Mouse (Mus musculus): ENCODE results near the gene Srebf2.

Srebf2 gene

DNA sequence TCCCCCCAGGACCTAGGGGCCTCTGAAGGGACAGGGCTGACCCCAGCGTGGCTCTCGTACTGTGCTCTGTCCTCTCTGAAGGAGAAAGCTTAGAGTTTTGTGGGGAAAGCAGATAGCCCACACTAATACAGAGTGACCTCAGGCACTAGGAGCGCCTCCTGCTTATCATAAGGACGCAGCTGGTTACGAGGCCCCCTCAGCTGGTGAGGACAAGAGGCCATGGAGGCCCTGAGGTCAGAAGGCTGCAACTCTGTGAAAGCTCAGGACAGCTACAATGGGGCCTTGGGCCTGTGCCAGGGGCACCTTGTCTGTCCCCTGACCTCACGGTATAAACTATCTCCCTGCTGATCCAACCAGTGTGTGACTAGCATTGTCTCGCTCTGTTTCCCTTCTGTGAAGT, 37.2 kb downstream of the Srebf2 start:
- DNase-seq, result no peak

DNA sequence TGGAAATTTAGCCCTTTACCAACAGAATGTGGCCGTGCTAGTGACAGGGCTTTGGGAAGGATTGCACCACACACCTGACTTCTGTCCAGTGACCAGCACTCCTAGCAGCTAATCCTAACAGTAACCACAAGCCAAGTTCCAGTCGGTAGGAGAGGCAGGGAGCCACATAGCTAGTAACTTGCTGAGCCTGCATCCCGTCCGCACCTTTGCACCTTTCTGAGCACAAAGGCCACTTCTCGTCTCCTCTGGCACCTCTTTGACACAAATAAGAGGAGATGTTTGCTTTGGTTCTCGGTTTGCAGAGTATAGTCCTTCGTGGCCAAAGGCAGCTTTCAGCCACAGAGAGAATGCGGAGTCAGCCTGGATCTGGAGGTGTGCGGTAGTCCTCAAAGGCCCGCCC, 37.7 kb downstream of the Srebf2 start:
- no peak for DNase-seq

DNA sequence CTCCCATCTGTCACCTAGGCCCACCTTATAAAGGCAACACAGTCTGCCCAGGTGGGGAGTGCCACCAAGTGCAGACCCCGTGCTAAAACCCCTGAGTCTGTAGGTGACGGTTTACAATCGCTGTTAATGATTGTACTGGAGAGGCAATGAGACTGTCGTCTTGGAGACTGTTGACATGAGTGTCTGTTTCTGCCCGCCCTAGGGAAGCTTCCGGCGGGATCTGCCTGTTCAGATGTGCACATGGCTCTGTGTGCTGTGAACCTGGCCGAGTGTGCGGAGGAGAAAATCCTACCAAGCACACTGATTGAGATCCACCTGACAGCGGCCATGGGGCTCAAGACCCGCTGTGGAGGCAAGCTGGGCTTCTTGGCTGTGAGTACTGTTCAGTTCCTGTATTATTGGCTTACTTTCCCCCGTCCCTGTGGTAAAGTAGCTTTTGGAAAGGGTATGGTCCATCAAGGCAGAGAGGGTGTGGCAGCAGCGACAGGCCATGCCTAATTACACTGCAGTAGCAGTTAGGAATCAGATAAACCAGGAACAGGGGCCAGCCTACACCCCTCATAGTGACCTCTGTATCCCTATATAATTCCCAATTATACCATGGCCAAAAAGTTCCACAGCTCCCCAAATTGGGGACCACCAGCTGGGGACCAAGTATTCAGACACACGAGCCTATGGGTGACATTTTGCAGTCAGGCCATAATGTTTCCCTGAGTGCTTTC, 38.2 kb downstream of the Srebf2 start:
- no peak for DNase-seq

GRCm38 (mm10) chr15:82186131-82186530, 39.1 kb downstream of the Srebf2 start:
- no peak for DNase-seq

- DNase-seq, result no peak
Observed at GRCm38 (mm10) chr15:82186931-82187330, 40.0 kb downstream of the Srebf2 start.

DNA sequence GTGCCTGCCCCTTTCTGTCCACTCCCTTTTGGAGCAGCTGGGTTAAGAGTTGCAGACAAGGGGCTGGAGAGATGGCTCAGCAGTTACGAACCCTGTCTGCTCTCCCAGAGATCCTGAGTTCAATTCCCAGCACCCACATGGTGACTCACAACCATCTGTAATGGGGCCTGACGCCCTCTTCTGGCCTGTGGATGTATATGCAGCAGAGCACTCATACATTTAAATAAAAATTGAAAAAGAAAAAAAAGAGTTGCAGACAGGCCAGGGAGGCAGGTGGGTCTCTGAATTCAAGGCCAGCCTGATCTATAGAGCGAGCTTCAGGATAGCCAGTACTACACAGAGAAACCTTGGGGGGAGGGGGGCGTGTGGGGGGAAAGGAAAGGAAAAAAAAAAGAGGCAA, 40.4 kb downstream of the Srebf2 start:
- DNase-seq, result no peak

GRCm38 (mm10) chr15:82187924-82188323, 40.9 kb downstream of the Srebf2 start:
- DNase-seq, result no peak

- no peak for DNase-seq
Observed at GRCm38 (mm10) chr15:82188481-82189240, 41.7 kb downstream of the Srebf2 start.

DNA sequence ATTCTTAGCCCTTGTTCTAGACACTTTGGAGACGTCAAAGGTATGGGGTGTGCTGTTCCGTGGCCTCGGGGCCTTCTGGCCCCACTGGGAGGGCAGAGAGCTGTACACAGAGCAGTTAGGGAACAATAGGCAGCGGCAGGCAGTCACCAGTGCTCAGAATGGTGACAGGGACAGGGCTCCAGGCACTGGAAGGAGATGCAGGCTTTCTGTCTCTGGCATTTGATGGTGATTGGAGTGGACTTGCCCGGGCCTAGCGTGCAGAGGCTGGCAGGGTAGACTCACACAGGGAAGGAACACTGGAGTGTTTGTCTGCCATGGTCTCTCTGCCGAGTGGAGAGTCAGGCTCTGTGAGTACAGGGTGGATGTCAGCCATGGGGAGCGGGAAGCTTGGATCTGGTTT, 45.6 kb downstream of the Srebf2 start:
- DNase-seq, result no peak

- DNase-seq, result peak; percentile 65
Observed at GRCm38 (mm10) chr15:82196300-82196699, 49.3 kb downstream of the Srebf2 start.

- DNase-seq, result no peak
Observed at GRCm38 (mm10) chr15:82197246-82197750, 50.3 kb downstream of the Srebf2 start.

DNA sequence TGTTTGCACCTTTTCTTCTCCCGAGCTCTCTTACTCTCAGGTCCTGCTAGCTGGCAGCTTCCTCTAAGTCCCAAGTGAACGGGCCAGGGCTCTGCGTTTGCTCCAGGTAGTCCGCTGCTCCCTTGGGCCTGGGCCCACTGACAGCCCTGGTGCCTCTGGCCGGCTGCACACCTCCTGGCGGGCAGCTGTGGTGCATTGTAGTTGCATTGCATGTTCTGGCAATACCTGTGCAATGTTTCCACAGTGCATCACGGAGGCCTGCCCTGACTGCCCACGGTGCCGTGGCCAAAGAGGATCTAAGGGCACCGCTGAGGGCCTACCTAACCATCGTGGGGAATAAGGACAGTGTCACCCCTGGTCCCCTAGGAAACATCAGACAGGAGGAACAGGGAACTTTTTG, 51.0 kb downstream of the Srebf2 start:
- no peak for DNase-seq

GRCm38 (mm10) chr15:82198342-82198741, 51.4 kb downstream of the Srebf2 start:
- DNase-seq, result no peak

DNA sequence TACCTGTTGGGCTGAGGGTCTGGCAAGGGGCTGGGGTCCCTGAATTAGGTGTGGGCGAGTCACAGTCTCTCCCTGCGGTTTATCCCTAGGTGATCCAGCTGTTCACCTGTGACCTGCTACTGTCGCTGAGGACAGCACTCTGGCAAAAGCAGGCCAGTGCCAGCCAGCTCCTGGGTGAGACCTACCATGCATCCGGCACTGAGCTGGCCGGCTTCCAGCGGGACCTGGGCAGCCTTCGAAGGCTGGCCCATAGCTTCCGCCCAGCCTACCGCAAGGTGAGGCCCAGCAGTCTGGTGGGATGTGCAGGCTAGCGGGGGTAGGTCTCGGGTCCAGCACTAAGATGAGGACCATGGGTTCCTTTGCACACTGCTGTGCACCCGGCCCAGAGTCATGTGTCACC, 52.6 kb downstream of the Srebf2 start:
- DNase-seq, result no peak

GRCm38 (mm10) chr15:82202086-82202485, 55.1 kb downstream of the Srebf2 start:
- DNase-seq, result no peak

- peak; percentile 59 for DNase-seq
Observed at GRCm38 (mm10) chr15:82203090-82203489, 56.1 kb downstream of the Srebf2 start.

GRCm38 (mm10) chr15:82203611-82204351, 56.8 kb downstream of the Srebf2 start:
- DNase-seq, result peak; percentile 86

GRCm38 (mm10) chr15:82204680-82205371, 57.8 kb downstream of the Srebf2 start:
- DNase-seq, result peak; percentile 60

GRCm38 (mm10) chr15:82206365-82207104, 59.6 kb downstream of the Srebf2 start:
- DNase-seq, result peak; percentile 96

DNA sequence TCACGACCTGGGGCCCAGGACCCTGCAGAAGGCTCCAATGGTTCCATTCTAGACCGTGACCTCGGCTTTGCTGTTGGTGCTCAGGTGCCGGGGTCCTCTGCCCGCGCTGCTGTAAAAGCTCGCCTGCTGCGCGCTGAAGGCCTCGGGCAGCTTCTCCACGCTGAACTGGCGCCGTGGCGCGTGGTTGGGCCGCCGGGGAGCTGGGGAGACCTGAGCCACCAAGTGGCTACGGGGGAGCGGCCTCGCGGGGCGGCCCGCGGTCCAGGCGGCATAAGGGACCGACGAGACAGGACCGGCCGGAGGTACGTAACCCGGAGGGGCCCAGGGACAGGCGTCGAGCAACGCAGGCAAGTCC, 60.1 kb downstream of the Srebf2 start:
- DNase-seq, result no peak

DNA sequence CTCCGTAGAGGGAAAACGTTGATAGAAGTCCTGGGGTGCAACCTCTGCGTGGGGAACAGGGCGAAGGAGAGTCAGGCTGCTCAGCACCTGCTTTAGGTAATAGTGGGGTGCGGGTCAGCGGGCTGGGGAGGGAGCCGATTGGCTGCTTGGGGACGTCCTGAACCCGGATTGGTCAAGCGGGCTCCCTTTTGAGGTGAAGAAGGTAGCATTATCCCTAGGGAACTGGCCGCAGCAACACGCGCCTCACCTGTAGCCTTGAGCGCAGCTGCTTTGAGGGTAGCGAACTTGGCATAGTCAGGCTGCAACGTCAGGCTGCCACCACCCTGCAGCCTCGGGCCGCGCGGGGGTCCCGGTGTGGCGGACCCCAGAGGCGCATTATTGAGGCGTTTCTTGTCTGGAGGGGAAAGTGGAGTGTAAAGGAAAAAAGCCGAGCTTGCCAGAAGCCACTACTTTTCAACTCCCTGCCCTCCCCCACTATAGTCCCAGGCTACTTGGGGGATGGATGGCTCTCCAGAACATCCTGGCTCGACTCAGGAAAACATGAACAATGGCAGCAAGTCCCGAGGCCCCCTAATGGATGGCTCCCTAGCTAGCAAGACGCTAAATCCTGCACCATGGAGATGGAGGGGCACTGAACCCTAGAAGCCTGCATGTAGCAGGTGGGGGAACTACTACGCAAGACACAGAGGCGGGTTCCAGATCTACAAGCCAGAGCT, 60.7 kb downstream of the Srebf2 start:
- DNase-seq, result peak; percentile 69

DNA sequence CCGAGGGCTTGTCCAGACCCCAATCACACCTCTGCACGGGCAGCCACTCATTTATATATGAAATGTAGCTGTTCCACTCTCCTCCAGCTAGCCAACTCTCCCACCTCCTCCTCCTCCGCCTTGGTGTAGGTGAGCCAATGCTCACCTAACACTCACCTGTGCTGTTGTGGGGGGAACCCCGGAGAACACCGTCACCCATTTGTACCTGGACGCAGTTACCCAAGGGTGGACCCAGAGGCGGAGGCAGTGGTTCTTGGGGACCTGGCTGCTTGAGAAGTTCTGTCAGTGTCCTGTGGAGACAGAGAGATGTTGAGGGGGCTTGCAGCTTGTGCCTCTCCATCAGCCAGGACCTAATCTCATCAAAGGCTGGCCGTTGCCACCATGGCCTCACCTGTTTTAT, 61.3 kb downstream of the Srebf2 start:
- peak; percentile 56 for DNase-seq
